Mouse (Mus musculus) heart, adult 8-10 months (tissue): ENCODE measurements at regions not wholly inside any gene's neighbourhood (a gene's known extent, or its start where the extent isn't known, plus 50 kb on each side); places are given as distances from the start of the nearest gene placed in this dataset.

Source experiments
- DNase-seq: peaks from one replicate; pipeline ENCODE4 v3.0.0; 2022; ENCODE audit warnings: low spot score

GRCm38 (mm10) chr17:72993134-72993533 lies 75.0 kb downstream of the Lbh start:
- no peak for DNase-seq

DNA sequence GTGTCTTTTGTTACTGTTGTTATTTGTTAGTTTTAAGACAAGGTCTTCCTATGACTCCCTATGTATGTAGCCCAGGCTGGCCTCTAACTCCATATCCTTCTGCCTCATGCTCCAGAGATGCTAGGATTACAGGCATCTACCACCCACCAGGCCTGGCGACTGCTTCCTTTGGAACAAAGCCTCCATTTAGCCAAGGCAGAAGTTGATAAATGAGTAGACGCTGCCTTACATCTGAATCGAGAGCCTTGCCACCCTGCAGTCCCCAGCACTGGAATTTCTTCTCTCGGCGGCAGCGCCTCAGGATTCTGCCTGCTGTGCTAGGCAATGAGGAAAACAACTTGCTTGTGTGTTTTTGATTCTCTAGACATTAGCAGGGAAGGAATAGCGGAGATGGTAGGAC lies 75.5 kb downstream of the Lbh start:
- no peak for DNase-seq

GRCm38 (mm10) chr17:72996539-72996938 lies 78.4 kb downstream of the Lbh start:
- DNase-seq = no peak

GRCm38 (mm10) chr17:72997301-72997921 lies 79.3 kb downstream of the Lbh start:
- DNase-seq = peak; percentile 36

DNA sequence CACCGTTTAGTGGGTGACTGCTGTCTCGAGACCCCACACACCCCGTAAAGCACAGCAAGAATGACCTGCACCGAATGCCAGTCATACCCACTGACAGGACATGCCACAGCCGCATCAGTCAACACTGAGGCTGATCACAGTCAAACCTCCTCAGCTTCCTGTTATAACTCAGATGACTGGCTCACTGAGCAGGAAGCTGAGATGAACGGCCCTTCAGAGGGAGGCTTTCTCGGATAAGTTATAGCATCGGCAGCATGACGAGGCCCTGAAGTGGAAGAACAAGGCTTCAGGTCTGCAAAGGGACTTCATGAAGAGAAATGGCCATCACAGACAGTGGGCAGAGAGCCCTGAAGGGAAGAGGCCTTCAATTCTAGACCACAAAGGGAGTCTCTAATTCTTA lies 87.0 kb downstream of the Lbh start:
- no peak for DNase-seq

GRCm38 (mm10) chr17:73008901-73009300 lies 90.8 kb downstream of the Lbh start:
- peak; percentile 60 for DNase-seq

DNA sequence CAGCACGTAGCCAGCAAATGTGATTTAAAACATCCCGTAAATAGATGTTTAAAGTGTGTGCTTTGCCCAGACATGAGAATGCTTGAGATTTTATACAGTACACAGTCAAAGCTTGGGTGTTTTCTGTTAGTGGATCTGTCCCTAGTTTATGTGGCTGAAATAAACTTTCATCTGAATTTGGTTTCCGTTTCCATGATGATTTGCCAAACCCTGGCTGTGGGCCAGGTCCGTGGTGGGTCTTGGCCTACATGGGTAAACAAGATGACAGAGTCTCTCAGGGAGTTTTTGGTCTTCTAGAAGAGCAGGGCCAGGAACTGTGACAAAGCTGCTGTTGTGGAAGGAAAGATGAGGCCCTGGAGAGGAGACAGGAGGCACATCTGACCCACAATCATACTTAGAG lies 91.9 kb downstream of the Lbh start:
- peak; percentile 33 for DNase-seq

- no peak for DNase-seq
These were observed 94.3 kb downstream of the Lbh start for GRCm38 (mm10) chr17:73012356-73012755.

GRCm38 (mm10) chr17:73012954-73013353 lies 94.8 kb upstream of the Lclat1 start:
- DNase-seq = no peak

GRCm38 (mm10) chr17:73014090-73014853 lies 93.5 kb upstream of the Lclat1 start:
- no peak for DNase-seq

GRCm38 (mm10) chr17:73017173-73017572 lies 90.6 kb upstream of the Lclat1 start:
- DNase-seq = no peak

- peak; percentile 83 for DNase-seq
These were observed 85.1 kb upstream of the Lclat1 start for GRCm38 (mm10) chr17:73022630-73023051.

DNA sequence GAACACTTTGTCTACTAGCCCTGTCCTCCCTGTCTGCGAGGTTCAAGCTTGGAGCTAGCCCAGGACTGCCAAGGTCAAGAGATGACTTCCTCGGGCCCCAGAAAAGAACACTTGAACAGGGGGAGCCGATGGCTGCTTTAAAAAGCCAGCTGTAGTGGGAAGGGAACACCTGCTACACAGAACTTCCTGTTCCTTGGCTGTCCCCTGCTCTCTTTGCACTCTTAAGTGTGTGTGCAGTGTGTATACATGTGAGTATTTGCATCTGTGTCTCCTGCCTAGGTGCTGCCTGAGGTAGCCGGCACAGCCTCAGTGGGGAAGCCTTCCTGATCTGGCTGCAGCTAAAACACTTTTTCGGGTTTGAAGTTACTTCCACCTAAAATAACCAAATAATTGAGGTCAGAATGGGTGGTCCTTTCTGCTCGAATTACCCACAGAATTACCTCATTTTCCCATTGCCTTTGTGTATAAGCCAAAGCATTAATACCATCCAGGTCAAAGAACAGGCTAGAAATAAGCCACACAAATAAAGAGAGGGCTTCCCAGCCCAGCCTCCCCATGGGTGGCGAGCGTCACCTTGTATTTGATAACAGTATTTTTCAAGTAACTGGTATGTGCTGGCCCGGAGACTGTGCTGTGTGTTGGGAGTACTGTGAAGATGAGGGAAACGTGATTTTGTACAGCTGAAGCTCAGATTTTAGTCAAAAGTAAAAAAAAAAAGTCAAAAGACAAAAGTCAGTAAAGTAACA lies 84.2 kb upstream of the Lclat1 start:
- DNase-seq = no peak

DNA sequence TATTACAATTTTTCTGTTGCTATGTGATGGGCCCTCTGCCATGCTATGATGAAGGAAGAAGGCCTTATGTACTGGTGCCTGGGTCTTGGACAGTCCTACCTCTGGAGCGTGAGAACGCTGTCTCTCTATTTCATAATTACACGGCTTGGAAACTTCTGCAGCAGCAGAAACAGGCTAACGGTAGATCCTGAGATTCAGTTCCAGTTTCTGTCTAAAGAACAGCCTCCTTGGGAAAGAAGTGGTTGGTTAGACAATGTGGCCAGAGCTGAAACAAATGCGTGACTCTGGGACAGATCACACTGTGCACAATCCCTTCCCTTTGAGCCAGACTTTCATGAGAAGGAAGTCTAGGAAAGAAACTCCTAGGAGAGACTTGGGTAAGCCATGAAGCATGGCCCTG lies 80.7 kb upstream of the Lclat1 start:
- DNase-seq = no peak

GRCm38 (mm10) chr17:73031796-73032195 lies 76.0 kb upstream of the Lclat1 start:
- no peak for DNase-seq

- no peak for DNase-seq
These were observed 75.5 kb upstream of the Lclat1 start for GRCm38 (mm10) chr17:73032326-73032725.

DNA sequence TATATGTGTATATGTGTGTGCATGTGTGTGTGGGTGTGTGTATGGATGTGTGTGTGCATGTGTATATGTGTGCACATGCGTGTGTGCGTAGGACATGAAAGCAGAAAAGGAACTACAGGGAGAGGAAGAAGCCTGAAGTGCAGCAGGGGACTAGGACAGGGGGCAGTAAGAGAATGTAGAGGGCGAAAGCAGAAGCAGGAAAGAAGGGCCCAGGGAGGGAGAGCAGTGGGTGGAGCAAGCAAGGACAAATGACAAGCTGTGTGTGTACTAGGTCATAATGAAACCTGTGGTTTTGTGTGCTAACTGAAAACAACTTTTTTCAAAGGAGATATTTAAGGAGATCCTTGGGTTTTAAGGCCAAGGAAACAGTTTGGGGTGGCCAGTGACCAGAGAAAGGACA lies 73.4 kb upstream of the Lclat1 start:
- DNase-seq = peak; percentile 46

GRCm38 (mm10) chr17:73034981-73035481 lies 72.8 kb upstream of the Lclat1 start:
- no peak for DNase-seq

DNA sequence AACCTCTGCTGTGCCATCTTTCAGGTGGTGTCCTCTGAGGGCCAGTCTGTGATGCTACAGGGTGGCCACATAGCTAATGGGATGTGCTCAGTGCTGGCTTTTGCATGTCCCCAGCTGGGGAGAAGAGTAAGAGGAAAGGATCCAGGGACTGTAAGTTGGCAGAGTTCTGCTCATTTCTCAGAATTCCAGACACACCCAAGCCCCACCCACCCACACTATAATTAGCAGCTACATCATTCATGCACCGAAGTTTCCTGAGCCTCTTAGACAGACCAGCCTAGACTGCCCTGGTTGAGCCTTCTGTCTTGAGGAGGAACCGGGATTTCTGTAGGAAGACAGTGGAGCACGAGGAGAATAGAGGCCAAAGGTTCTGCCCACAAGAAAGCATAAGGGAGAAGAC lies 70.9 kb upstream of the Lclat1 start:
- no peak for DNase-seq

DNA sequence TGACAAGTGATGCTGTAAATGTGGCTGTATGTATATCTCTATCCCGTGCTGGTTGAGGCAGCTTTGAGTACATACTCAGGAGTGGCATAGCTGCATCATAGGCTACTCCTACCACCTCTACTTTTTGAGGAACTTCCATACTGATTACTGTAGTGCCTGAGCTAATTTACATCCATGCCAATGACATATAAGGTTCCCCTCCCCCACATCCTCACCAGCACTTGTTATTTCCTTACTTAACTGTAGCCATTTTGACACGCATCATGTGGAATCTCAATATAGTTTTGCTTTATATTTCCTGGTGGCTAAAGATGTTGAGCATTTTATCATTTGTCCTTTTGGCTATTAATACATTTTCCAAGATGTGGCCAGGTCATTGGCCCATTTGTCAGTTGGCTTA lies 69.2 kb upstream of the Lclat1 start:
- DNase-seq = no peak

DNA sequence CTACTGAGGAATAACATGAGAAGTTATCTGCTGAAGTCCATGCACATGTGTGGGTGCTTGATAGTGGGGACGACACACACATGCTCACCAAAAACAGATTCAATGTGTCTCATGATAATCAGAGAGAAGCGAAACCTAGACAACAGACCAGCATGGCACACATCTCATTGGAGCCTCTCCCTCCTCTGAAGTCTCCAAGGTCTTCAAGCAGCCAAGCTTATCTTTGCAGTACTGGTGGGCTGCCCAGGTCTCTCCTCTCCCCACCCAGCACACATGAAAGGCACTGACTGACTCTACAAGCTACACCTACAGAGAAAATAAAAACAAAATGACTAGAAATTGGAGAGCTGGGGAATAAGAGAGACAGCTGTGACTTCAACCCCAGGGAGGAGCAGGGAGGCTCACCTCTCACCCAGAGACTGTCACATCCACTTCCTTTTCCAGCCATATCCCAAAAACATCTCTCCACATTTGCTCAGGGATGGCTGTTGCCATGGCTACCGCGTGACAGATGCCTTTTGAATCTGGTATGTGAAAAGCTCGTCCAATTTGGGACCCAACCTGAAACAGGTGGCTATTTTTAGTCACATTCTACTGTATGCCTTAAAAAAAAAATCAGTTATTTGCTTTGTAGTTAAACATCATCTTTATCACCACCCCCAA lies 62.7 kb upstream of the Lclat1 start:
- DNase-seq = no peak

DNA sequence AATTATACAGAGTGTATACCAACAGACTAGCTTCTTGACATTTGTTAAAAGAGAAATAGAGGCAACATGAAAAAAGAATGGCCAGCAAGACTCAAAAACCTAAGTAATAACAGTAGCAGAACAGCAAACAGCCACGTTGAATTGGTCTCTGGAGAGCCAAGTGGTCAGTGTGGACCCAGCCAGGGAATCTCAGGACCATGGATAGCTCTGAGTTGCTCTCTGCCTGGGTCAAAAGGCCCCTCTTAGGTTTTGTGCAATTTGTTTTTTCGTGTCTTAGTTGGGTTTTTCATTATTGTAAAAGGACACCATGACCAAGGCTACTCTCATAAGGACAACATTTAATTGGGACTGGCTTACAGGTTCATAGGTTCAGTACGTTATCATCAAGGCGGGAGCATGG lies 60.8 kb upstream of the Lclat1 start:
- DNase-seq = no peak
